Mouse (Mus musculus) lung, postnatal 0 days (tissue): ENCODE results near the gene Msmb.
A peak's percentile ranks its signal among the peaks of the same experiment; 100 is the strongest.

Experiments
- CTCF ChIP-seq: IDR thresholded peaks from 2 replicates; pipeline ENCODE4 v1.5.1; 2016; ENCODE audit warnings: antibody characterized with exemption, mild to moderate bottlenecking
- EP300 ChIP-seq: IDR thresholded peaks from 2 replicates; pipeline ENCODE4 v1.6.1; 2016; ENCODE audit warnings: antibody characterized with exemption, mild to moderate bottlenecking, control low read depth

DNA sequence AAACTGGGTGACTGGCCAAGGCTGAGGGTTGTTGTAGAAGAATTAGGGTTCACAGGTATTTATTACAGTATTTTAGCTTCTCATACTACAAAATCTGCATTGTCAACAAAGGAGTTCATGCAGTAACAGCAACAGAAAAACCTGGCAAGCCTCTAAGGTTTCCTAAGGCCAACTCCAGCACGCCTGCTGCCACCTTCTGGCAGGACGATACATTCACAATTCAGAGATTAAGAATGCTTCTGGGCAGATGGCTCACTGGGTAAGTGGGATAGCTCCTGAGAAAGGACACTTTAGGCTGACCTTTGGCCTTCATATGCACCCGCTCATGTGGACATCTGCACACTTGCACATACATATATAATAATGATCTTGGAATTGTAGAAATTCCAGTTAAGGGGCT, 50.6 kb downstream of the Msmb start:
- TF ChIP-seq CTCF = peak; percentile 83
- TF ChIP-seq EP300 = no peak
